Mouse (Mus musculus) MEL (cell line): ENCODE measurements at regions not wholly inside any gene's neighbourhood (a gene's known extent, or its start where the extent isn't known, plus 50 kb on each side); places are given as distances from the start of the nearest gene placed in this dataset.

ENCODE experiments used
- DNase-seq: peaks from one replicate; pipeline ENCODE4 v3.0.0; 2011; ENCODE audit warnings: low read depth, low spot score
- H3K27ac ChIP-seq: 2 replicates; pipeline ENCODE4 v1.5.1; 2012; ENCODE audit warnings: low read depth, mild to moderate bottlenecking, control low read depth, low read length, moderate library complexity; ENCODE audit not compliant: control insufficient read depth
- H3K27me3 ChIP-seq, 2 experiments: fragments of 150-350 bp in 1 of 2; sonication (generic) in 1 of 2; 2 replicates each; pipeline ENCODE4 v1.6.1; 2012; ENCODE audit warnings: low read length in 2 of 2, mild to moderate bottlenecking in 2 of 2, improper control_type of control experiment in 1 of 2, moderate library complexity in 1 of 2; ENCODE audit not compliant: insufficient read depth in 2 of 2, control insufficient read depth in 1 of 2
- H3K36me3 ChIP-seq, 2 experiments: 2 replicates each; pipeline ENCODE4 v1.6.1; 2012 to 2014; ENCODE audit warnings: low read length in 2 of 2, improper control_type of control experiment in 1 of 2, inconsistent platforms in 1 of 2, mild to moderate bottlenecking in 1 of 2; ENCODE audit not compliant: insufficient read depth in 2 of 2, control insufficient read depth in 1 of 2
- H3K4me1 ChIP-seq, 2 experiments: fragments of 150-350 bp in 1 of 2; sonication (generic) in 1 of 2; 2 replicates each; pipeline ENCODE4 v1.6.1; 2012; ENCODE audit warnings: low read length in 2 of 2, improper control_type of control experiment in 1 of 2, mild to moderate bottlenecking in 1 of 2; ENCODE audit not compliant: insufficient read depth in 2 of 2, control insufficient read depth in 1 of 2
- H3K4me3 ChIP-seq, 2 experiments: fragments of 150-350 bp in 1 of 2; sonication (generic) in 1 of 2; 2 replicates each; pipeline ENCODE4 v1.5.1; 2012; ENCODE audit warnings: low read depth in 2 of 2, low read length in 2 of 2, mild to moderate bottlenecking in 2 of 2, moderate library complexity in 2 of 2, control low read depth in 1 of 2, improper control_type of control experiment in 1 of 2; ENCODE audit not compliant: control insufficient read depth in 1 of 2, insufficient read depth in 1 of 2
- H3K79me2 ChIP-seq: 2 replicates; pipeline ENCODE4 v1.6.1; 2012; ENCODE audit warnings: mild to moderate bottlenecking, low read length, moderate library complexity; ENCODE audit not compliant: control insufficient read depth, poor library complexity, insufficient read depth
- H3K9ac ChIP-seq: 2 replicates; pipeline ENCODE4 v1.6.1; 2012; ENCODE audit warnings: low read depth, mild to moderate bottlenecking, control low read depth, low read length, moderate library complexity; ENCODE audit not compliant: control insufficient read depth, poor library complexity, severe bottlenecking
- H3K9me3 ChIP-seq: fragments of 150-350 bp; sonication (generic); replicated peaks from 2 replicates; pipeline ENCODE4 v1.6.1; 2012; ENCODE audit warnings: mild to moderate bottlenecking, low read length, improper control_type of control experiment, moderate library complexity; ENCODE audit not compliant: insufficient read depth
- BHLHE40 ChIP-seq: IDR thresholded peaks from 2 replicates; pipeline ENCODE4 v1.6.1; 2012; ENCODE audit warnings: low read depth, mild to moderate bottlenecking, inconsistent platforms, low read length, improper control_type of control experiment, borderline replicate concordance
- CHD1 ChIP-seq: IDR thresholded peaks from 2 replicates; pipeline ENCODE4 v1.6.1; 2012; ENCODE audit warnings: low read depth, mild to moderate bottlenecking, inconsistent platforms, low read length, improper control_type of control experiment
- CTCF ChIP-seq, 3 experiments: IDR thresholded peaks in 2 of 3; conservative IDR thresholded peaks in 1 of 3; 2 replicates each; pipeline ENCODE4 v1.5.1; 2011 to 2012; ENCODE audit warnings: low read length in 3 of 3, low read depth in 2 of 3, mild to moderate bottlenecking in 2 of 3, improper control_type of control experiment in 1 of 3, inconsistent platforms in 1 of 3, mixed read lengths in 1 of 3, moderate library complexity in 1 of 3; ENCODE audit not compliant: control insufficient read depth in 1 of 3, insufficient read depth in 1 of 3, poor library complexity in 1 of 3, severe bottlenecking in 1 of 3
- E2F4 ChIP-seq: IDR thresholded peaks from 2 replicates; pipeline ENCODE4 v1.6.1; 2011; ENCODE audit warnings: low read depth, low read length, improper control_type of control experiment, borderline replicate concordance
- ELF1 ChIP-seq: IDR thresholded peaks from 2 replicates; pipeline ENCODE4 v1.6.1; 2014; ENCODE audit warnings: low read depth, mild to moderate bottlenecking, inconsistent platforms, low read length, improper control_type of control experiment, moderate library complexity
- EP300 ChIP-seq, 2 experiments: IDR thresholded peaks; 2 replicates each; pipeline ENCODE4 v1.6.1; 2011; ENCODE audit warnings: improper control_type of control experiment in 2 of 2, low read length in 2 of 2, low read depth in 1 of 2, mild to moderate bottlenecking in 1 of 2
- ETS1 ChIP-seq: IDR thresholded peaks from 2 replicates; pipeline ENCODE4 v1.6.1; 2012; ENCODE audit warnings: low read depth, mild to moderate bottlenecking, inconsistent platforms, low read length, improper control_type of control experiment, moderate library complexity
- GABPA ChIP-seq: IDR thresholded peaks from 2 replicates; pipeline ENCODE4 v1.6.1; 2012; ENCODE audit warnings: low read depth, mild to moderate bottlenecking, inconsistent platforms, low read length, improper control_type of control experiment, moderate library complexity
- HCFC1 ChIP-seq: IDR thresholded peaks from 2 replicates; pipeline ENCODE4 v1.6.1; 2012; ENCODE audit warnings: low read depth, mild to moderate bottlenecking, inconsistent platforms, low read length, improper control_type of control experiment, moderate library complexity
- JUND ChIP-seq: IDR thresholded peaks from 2 replicates; pipeline ENCODE4 v1.6.1; 2011; ENCODE audit warnings: low read depth, mild to moderate bottlenecking, improper control_type of control experiment, low read length
- KAT2A ChIP-seq: conservative IDR thresholded peaks from 2 replicates; pipeline ENCODE4 v1.6.1; 2012; ENCODE audit warnings: low read depth, low read length, improper control_type of control experiment, inconsistent platforms
- MAFK ChIP-seq: IDR thresholded peaks from 2 replicates; pipeline ENCODE4 v1.6.1; 2011; ENCODE audit warnings: low read depth, mild to moderate bottlenecking, low read length, improper control_type of control experiment, borderline replicate concordance
- MAX ChIP-seq: IDR thresholded peaks from 2 replicates; pipeline ENCODE4 v1.6.1; 2011; ENCODE audit warnings: low read length, improper control_type of control experiment
- MAZ ChIP-seq: IDR thresholded peaks from 2 replicates; pipeline ENCODE4 v1.6.1; 2012; ENCODE audit warnings: low read depth, mild to moderate bottlenecking, inconsistent platforms, low read length, improper control_type of control experiment
- MXI1 ChIP-seq: IDR thresholded peaks from 2 replicates; pipeline ENCODE4 v1.6.1; 2011; ENCODE audit warnings: mild to moderate bottlenecking, low read depth, low read length, improper control_type of control experiment
- MYB ChIP-seq: IDR thresholded peaks from 2 replicates; pipeline ENCODE4 v1.6.1; 2011; ENCODE audit warnings: mild to moderate bottlenecking, low read depth, low read length, improper control_type of control experiment
- MYC ChIP-seq: IDR thresholded peaks from 2 replicates; pipeline ENCODE4 v1.6.1; 2011; ENCODE audit warnings: low read depth, mild to moderate bottlenecking, low read length, improper control_type of control experiment, moderate library complexity
- NELFE ChIP-seq: IDR thresholded peaks from 2 replicates; pipeline ENCODE4 v1.6.1; 2011; ENCODE audit warnings: low read depth, low read length, improper control_type of control experiment
- NRF1 ChIP-seq: IDR thresholded peaks from 2 replicates; pipeline ENCODE4 v1.6.1; 2014; ENCODE audit warnings: low read depth, mild to moderate bottlenecking, inconsistent platforms, low read length, improper control_type of control experiment, moderate library complexity; ENCODE audit not compliant: poor library complexity, insufficient read depth, severe bottlenecking
- POLR2A ChIP-seq, 2 experiments: IDR thresholded peaks; 2 replicates each; pipeline ENCODE4 v1.6.1; 2011 to 2012; ENCODE audit warnings: low read length in 2 of 2, mild to moderate bottlenecking in 2 of 2, control low read depth in 1 of 2, improper control_type of control experiment in 1 of 2, low read depth in 1 of 2, moderate library complexity in 1 of 2; ENCODE audit not compliant: control insufficient read depth in 1 of 2, insufficient read depth in 1 of 2, poor library complexity in 1 of 2
- POLR2AphosphoS2 ChIP-seq: IDR thresholded peaks from 2 replicates; pipeline ENCODE4 v1.6.1; 2011; ENCODE audit warnings: low read length, improper control_type of control experiment
- POLR2AphosphoS5 ChIP-seq: IDR thresholded peaks from 2 replicates; pipeline ENCODE4 v1.6.1; 2012; ENCODE audit warnings: low read depth, borderline replicate concordance, mild to moderate bottlenecking, inconsistent platforms, low read length, moderate library complexity, mixed read lengths
- RCOR1 ChIP-seq: IDR thresholded peaks from 2 replicates; pipeline ENCODE4 v1.6.1; 2012; ENCODE audit warnings: low read depth, mild to moderate bottlenecking, inconsistent platforms, low read length, improper control_type of control experiment
- SIN3A ChIP-seq: IDR thresholded peaks from 2 replicates; pipeline ENCODE4 v1.6.1; 2012; ENCODE audit warnings: low read length, improper control_type of control experiment, inconsistent platforms
- SMC3 ChIP-seq: IDR thresholded peaks from 2 replicates; pipeline ENCODE4 v1.6.1; 2011; ENCODE audit warnings: low read depth, low read length, improper control_type of control experiment
- TAL1 ChIP-seq: IDR thresholded peaks from 2 replicates; pipeline ENCODE4 v1.6.1; 2012; ENCODE audit warnings: mild to moderate bottlenecking, inconsistent platforms, low read length, moderate library complexity, mixed read lengths
- TCF12 ChIP-seq: IDR thresholded peaks from 2 replicates; pipeline ENCODE4 v1.6.1; 2014; ENCODE audit warnings: low read depth, mild to moderate bottlenecking, inconsistent platforms, low read length, improper control_type of control experiment, moderate library complexity
- UBTF ChIP-seq: IDR thresholded peaks from 2 replicates; pipeline ENCODE4 v1.6.1; 2012; ENCODE audit warnings: low read depth, mild to moderate bottlenecking, inconsistent platforms, low read length, improper control_type of control experiment, moderate library complexity, borderline replicate concordance; ENCODE audit not compliant: insufficient read depth
- USF1 ChIP-seq: IDR thresholded peaks from 2 replicates; pipeline ENCODE4 v1.6.1; 2014; ENCODE audit warnings: low read depth, mild to moderate bottlenecking, inconsistent platforms, low read length, improper control_type of control experiment, moderate library complexity
- USF2 ChIP-seq, 2 experiments: IDR thresholded peaks; 2 replicates each; pipeline ENCODE4 v1.6.1; 2011 to 2012; ENCODE audit warnings: improper control_type of control experiment in 2 of 2, low read length in 2 of 2, borderline replicate concordance in 1 of 2, inconsistent platforms in 1 of 2, low read depth in 1 of 2, mild to moderate bottlenecking in 1 of 2; ENCODE audit not compliant: insufficient read depth in 1 of 2
- ZMIZ1 ChIP-seq: IDR thresholded peaks from 2 replicates; pipeline ENCODE4 v1.6.1; 2012; ENCODE audit warnings: low read depth, mild to moderate bottlenecking, inconsistent platforms, low read length, improper control_type of control experiment, moderate library complexity
- ZNF384 ChIP-seq: IDR thresholded peaks from 2 replicates; pipeline ENCODE4 v1.6.1; 2012; ENCODE audit warnings: low read depth, mild to moderate bottlenecking, inconsistent platforms, low read length, improper control_type of control experiment

- Histone ChIP-seq H3K36me3 (no peaks in the 10 kb centered on the region), H3K27ac (no peak overlapping the region), H3K9me3 (no peaks in the 10 kb centered on the region), H3K79me2 (no peaks in the 10 kb centered on the region), H3K4me1 (no peaks in the 10 kb centered on the region), H3K27me3 (no peaks in the 10 kb centered on the region), H3K4me3 (no peak overlapping the region), H3K9ac (no peak overlapping the region)
- no peak for DNase-seq
- TF ChIP-seq UBTF (no peak), TAL1 (no peak), ZMIZ1 (no peak), HCFC1 (no peak), RCOR1 (no peak), ELF1 (no peak), MAX (no peak), SMC3 (no peak)
Measured at GRCm38 (mm10) chr4:53915326-53915725, 89.5 kb downstream of the Tmem38b start.

GRCm38 (mm10) chr4:53919188-53919587, 93.3 kb downstream of the Tmem38b start:
- Histone ChIP-seq H3K9me3 (no peaks in the 10 kb centered on the region), H3K79me2 (no peaks in the 10 kb centered on the region), H3K4me3 (no peak overlapping the region), H3K27ac (no peak overlapping the region), H3K36me3 (no peaks in the 10 kb centered on the region), H3K9ac (no peak overlapping the region), H3K27me3 (no peaks in the 10 kb centered on the region), H3K4me1 (no peaks in the 10 kb centered on the region)
- DNase-seq: peak; percentile 44
- TF ChIP-seq USF1 (no peak), EP300 (IDR thresholded peaks at IDR 0.05; ENCODE audit: low read depth in 1 of 2, low read length in 2 of 2) (no peak), JUND (no peak), NELFE (no peak), ZMIZ1 (no peak), E2F4 (no peak), UBTF (no peak), MYB (no peak), TCF12 (no peak), USF2 (IDR thresholded peaks at IDR 0.05; ENCODE audit: borderline replicate concordance in 1 of 2, insufficient read depth in 1 of 2, low read depth in 1 of 2, low read length in 2 of 2) (no peak), MYC (no peak), CHD1 (no peak), ZNF384 (peak; percentile 46; the same call in 1 of the 2 replicates), MAFK (no peak), POLR2A (IDR thresholded peaks at IDR 0.05; ENCODE audit: control insufficient read depth in 1 of 2, insufficient read depth in 1 of 2, low read depth in 1 of 2, low read length in 2 of 2, poor library complexity in 1 of 2) (no peak), MXI1 (no peak), GABPA (no peak), SIN3A (no peak), HCFC1 (no peak), POLR2AphosphoS2 (no peak), CTCF (IDR thresholded peaks at IDR 0.05 in 2 of 3, conservative IDR thresholded peaks at IDR 0.05 in 1 of 3; ENCODE audit: control insufficient read depth in 1 of 3, insufficient read depth in 1 of 3, low read depth in 2 of 3, low read length in 3 of 3, poor library complexity in 1 of 3, severe bottlenecking in 1 of 3) (peak; percentile 24 to 66 (median 56); a peak in 5 of 6 replicates), BHLHE40 (no peak), ELF1 (no peak), POLR2AphosphoS5 (no peak), NRF1 (no peak), KAT2A (no peak), MAZ (no peak), TAL1 (no peak), ETS1 (no peak)
